Mouse (Mus musculus) cerebellum, postnatal 4 days (tissue): ENCODE measurements around the gene Kpna3.
"Not testable (repeated sequence)": the region's sequence is repeated elsewhere in the genome, so short reads cannot be mapped to it uniquely, and the experiment has no call there.

Experiments
- DNase-seq, 2 experiments: peaks; one replicate each; pipeline ENCODE4 v3.0.0; 2022; ENCODE audit warnings: low spot score in 2 of 2, mixed read lengths in 1 of 2

The Kpna3 gene

GRCm38 (mm10) chr14:61394745-61395144 lies 44.9 kb downstream of the Kpna3 start:
- DNase-seq: no peak

GRCm38 (mm10) chr14:61390586-61390985 lies 49.1 kb downstream of the Kpna3 start:
- DNase-seq: no peak

- no peak for DNase-seq
These were observed 72.4 kb downstream of the Kpna3 start for GRCm38 (mm10) chr14:61367290-61367689.

- DNase-seq: no peak
These were observed 75.0 kb downstream of the Kpna3 start for GRCm38 (mm10) chr14:61364656-61365055.

DNA sequence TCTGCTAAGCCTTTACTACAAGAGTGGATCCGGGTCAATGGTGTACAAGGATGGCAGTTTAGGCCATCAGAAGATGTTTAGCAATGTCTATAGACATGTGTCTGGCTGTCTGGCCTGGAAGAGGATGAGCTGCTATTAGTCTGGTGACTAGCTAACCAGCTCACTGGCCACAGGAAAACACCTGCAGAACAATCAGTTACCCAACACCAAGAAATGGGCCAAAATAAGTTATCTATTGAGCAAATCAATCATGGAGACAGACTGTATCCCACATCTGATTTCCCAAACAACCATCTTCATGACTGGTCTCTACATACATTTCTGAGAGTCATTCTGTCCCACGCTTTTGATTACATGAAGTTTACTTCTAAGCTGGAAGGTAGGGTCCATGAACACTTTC lies 75.9 kb downstream of the Kpna3 start:
- DNase-seq: no peak

GRCm38 (mm10) chr14:61362268-61362667 lies 77.4 kb downstream of the Kpna3 start:
- DNase-seq: no peak

DNA sequence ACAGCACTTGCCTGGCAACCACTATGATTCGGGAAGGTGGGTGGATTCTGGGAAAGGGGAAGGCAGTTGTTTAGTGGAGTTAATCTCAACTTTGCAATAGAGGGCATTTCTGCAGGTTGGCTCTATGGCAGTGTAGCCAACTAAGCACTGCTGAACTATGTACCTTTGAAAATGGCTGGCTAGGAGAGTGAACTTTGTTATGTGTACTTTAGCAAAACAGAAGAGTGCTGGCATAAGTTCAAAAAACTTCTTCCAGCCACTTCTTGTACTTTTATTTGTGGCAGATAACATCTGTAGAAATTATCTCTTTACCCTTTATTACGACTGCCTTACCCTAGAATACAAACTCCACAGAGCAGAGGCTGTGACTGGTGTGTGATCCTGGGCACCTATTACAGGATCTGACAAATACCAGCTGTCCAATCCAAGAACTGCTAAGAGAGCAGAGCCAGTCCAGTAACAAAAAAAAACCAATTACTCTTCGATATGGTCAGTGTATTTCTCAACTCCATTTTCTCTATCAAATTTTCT lies 78.6 kb downstream of the Kpna3 start:
- DNase-seq: no peak

DNA sequence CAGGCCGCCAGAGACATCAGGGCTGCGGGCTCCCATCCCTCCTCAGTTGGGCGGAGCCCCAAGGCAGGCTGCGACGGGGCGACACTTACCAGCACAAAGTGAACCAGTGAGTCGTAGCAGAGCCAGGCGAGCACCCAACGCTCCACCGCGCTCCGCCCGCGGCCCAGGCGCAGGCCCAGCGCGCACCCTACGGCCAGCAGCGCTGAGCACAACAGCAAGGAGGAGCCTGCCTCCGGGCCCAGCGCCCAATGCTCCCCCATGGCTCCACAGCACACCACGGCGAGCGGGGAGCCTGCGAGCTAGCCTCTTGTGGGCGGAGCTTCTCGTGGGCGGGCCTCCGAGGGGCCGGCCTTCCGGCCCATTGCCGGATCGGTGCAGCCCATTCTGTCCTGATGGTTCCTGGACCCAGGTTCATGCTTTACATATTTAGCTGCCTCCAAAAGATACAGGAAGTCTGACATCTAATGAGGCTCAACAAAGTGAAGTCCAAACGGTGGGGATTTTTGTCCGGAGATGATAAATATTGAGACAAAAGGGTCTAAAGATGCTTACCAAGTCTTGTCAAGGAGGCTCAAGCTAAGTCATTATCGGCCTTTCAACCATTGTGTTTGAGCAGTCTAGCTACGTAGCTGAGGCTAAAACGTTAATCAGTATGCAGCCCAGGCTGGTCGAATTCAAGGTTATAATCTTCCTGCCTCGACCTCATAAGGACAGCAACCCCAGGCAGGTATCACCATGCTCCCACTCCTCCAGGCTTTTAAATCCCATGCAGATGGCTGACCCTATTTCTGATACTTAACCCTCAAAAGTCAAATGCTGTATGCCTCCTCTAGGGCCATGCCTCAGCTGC lies 79.3 kb downstream of the Kpna3 start, which contains the start of gene Ebpl:
Gene Ebpl, minus strand, starts transcription at position 309 of the 850 bp plus-strand sequence.
- DNase-seq: peak; percentile 54 to 81

DNA sequence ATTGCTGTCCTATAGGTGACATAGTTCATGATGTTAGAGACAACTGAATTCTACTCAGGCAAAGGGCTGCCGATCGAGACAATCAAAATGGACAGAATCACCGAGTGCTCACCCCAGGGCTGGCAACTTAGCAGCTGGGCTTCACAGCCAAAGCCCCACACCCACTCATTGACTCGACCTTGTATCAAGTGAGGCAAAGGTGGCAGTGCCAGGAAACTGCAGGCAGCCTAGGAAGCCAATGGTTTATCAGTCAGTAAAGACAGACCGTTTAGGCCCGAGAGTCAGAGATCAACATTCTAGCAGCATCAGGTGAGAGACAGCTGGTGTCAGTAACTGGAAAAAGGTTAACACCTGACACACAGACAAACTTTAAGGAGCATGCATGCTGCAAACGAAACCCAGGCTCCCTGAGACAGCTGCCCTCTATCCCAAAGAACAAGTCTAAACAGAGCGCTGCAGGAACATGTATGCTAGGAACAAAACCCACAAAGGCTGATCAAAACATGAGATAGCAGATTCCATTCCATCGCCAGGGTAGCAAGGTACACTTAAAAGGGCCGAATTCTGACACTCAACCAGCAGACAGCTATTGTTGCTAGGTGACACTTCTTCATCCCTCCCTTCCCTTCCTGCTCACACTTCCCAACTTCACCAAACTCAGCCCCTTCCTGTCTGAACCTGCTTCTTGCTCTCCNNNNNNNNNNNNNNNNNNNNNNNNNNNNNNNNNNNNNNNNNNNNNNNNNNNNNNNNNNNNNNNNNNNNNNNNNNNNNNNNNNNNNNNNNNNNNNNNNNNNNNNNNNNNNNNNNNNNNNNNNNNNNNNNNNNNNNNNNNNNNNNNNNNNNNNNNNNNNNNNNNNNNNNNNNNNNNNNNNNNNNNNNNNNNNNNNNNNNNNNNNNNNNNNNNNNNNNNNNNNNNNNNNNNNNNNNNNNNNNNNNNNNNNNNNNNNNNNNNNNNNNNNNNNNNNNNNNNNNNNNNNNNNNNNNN lies 85.1 kb downstream of the Kpna3 start:
- no peak for DNase-seq

GRCm38 (mm10) chr14:61350808-61351207 lies 88.9 kb downstream of the Kpna3 start:
- DNase-seq: no peak

DNA sequence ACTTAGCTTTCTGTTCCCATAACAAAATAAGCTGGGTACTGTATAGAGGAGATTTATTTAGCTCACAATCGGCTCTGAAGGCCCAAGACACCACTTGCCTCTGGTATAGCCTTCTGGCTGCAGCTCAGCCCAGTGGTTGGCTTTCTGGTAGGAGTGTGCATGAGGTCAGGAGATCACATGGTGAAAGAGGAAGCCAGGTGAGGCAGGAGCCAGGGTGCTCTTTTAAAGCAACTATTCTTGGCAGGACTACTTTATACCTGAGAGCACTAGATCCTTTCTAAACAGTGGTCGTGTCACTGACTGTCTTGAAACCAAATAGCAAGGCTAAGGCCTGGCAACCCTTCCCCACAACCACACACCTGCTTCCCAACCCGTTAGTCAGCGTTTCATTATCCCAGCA lies 89.8 kb downstream of the Kpna3 start:
- no peak for DNase-seq

GRCm38 (mm10) chr14:61346827-61347698 lies 92.6 kb downstream of the Kpna3 start:
- DNase-seq: peak in 1 of 2 experiments; percentile 38

GRCm38 (mm10) chr14:61344590-61344989 lies 95.1 kb downstream of the Kpna3 start:
- DNase-seq: no peak

DNA sequence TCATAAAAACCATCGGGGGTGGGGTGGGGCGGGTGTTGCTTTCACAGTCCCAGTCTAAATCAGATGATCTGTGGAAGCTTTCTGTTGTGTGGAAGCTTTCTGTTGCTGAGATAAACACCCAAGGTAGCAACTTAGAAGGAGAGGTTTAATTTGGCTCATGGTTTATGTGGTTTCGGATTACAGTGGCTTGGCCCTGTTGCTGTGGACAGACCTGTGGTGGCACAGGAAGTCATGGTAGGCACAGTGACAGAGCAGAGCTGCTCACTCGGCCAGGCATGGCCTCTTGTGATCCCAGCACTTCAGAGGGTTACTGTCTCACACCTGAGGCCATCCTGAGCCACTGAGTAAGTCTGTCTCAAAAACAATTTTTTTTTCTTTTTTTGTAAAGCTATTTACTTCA lies 100.3 kb downstream of the Kpna3 start:
- DNase-seq: no peak

- DNase-seq: peak; percentile 64 to 87
These were observed 108.6 kb downstream of the Kpna3 start for GRCm38 (mm10) chr14:61330996-61331561.

DNA sequence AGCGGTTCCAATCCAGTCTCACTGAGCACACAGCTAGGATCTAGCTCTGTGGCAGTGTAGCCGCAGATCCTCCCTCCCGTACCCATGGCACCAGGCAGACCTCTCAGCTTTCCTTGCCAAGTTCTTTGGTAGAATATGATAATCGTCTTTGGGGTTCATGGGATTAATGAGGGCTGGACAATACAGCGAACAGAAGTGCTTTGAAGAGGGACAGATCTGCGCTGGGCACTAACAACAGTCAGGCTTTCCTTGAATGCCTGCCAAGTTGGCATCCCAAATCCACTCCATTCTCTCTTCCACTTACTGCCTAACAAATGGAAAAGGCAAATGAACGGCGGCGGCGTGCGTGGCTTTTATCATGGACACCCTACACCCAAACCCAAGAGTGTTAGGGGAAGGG lies 109.1 kb downstream of the Kpna3 start:
- peak in 1 of 2 experiments; percentile 65 for DNase-seq

DNA sequence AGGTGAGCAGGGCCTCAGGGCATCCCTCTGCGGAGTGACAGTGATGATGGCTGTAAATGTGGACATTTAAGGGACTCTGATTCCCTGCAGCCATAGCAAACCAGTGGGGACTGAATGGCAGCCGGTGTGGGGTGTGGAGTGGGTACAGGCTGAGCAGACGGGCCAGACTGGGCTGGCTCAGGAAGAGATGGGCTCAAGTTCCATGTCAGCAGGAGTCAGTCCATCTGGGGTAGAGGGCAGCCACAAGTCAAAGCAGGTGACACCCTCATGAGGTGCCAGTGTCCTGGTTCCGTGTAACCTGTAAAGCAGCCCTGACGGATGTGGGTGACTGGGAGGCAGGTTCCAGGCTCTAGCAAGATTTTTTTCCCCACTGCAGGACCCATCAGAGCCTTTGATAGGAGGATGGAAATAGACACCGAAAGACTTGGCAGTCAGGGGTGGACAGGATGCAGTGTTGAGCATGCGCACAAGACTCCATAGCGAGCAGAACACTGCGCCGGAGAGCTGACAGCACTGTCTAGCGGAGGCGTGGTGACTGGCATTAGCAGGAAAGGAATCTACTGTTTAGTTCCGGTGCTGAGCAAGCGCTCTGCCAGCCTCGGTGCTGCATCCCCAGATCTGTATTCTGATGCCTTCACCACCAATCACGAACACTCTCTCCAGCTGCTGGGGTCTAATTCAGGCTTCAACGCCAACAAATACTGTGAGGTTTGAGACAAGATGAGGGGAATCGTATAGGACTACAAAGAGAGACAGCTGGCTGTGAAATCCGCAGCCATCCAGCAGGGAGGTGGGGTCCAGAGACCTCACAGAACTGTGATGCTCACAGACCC lies 111.8 kb downstream of the Kpna3 start:
- DNase-seq: peak in 1 of 2 experiments; percentile 68

GRCm38 (mm10) chr14:61327007-61327406 lies 112.7 kb downstream of the Kpna3 start:
- DNase-seq: not testable (repeated sequence)

DNA sequence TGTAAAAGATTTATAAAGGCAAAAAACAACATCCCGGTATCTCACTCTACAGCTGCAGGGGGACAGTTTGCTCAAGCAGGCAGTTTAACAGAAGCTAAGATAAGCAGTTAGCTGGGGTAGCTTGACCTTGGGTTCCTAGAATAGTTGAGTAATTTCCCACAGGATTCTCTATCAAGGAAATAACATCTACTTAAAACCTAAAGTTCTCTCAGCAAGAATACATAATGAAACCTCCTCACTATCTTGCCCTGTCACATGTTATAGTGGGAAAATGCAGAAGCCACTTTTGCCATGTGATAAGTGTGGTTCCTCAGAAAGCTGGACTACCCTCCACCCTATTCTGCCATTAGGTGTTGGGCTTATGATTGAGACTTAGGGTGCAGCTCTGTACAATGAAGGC lies 116.9 kb downstream of the Kpna3 start:
- DNase-seq: no peak

- no peak for DNase-seq
These were observed 118.5 kb downstream of the Kpna3 start for GRCm38 (mm10) chr14:61321200-61321599.
